Mouse (Mus musculus) intestine, embryonic 16.5 days (tissue): ENCODE measurements around the gene Cfdp1. TPM values are rescaled to one million over a fixed set of nuclear protein-coding genes. Genes with fewer than 3 reads are reported as not detected.

Experiments
- ATAC-seq: fragments of 200-750 bp; cut with Nextera tagmentation; 2 replicates; pipeline ENCODE4 v1.8.0; 2017; ENCODE audit warnings: moderate TSS enrichment, moderate library complexity
- H3K27ac ChIP-seq: fragments of 300-500 bp; sonication (generic); 2 replicates; pipeline ENCODE4 v1.5.1; 2014; ENCODE audit warnings: mild to moderate bottlenecking, low read length
- H3K27me3 ChIP-seq: fragments of 300-500 bp; sonication (generic); replicated peaks from 2 replicates; pipeline ENCODE4 v1.6.1; 2014; ENCODE audit warnings: low read length, control low read depth, mixed read lengths; ENCODE audit not compliant: control insufficient read depth, insufficient read depth
- H3K36me3 ChIP-seq: fragments of 300-500 bp; sonication (generic); 2 replicates; pipeline ENCODE4 v1.6.1; 2014; ENCODE audit warnings: low read length, control low read depth; ENCODE audit not compliant: control insufficient read depth, insufficient read depth
- H3K4me1 ChIP-seq: fragments of 300-500 bp; sonication (generic); 2 replicates; pipeline ENCODE4 v1.6.1; 2014; ENCODE audit warnings: low read length, control low read depth, mixed read lengths; ENCODE audit not compliant: control insufficient read depth, insufficient read depth
- H3K4me2 ChIP-seq: fragments of 300-500 bp; sonication (generic); 2 replicates; pipeline ENCODE4 v1.6.1; 2014; ENCODE audit warnings: low read depth, low read length, control low read depth
- H3K4me3 ChIP-seq: fragments of 300-500 bp; sonication (generic); 2 replicates; pipeline ENCODE4 v1.5.1; 2014; ENCODE audit warnings: mild to moderate bottlenecking, low read length
- H3K9ac ChIP-seq: fragments of 300-500 bp; sonication (generic); 2 replicates; pipeline ENCODE4 v1.6.1; 2014; ENCODE audit warnings: low read depth, low read length
- H3K9me3 ChIP-seq: fragments of 300-500 bp; sonication (generic); 2 replicates; pipeline ENCODE4 v1.6.1; 2016; ENCODE audit warnings: low read length, control low read depth; ENCODE audit not compliant: control insufficient read depth
- WGBS: fragments of 180-500 bp; shearing (Covaris S2); extraction: QIAGEN DNeasy Blood & Tissue Kit; methylation state at CpG from one replicate; pipeline ENCODE4 v1.1.7; 2014; 5-methylcytosine and 5-hydroxymethylcytosine counted together
- polyA plus RNA-seq: library from polyadenylated mRNA; unstranded; fragments of >200 nt; fragmentation: Nextera tagmentation; extraction: Ambion mirVana; gene quantifications from 2 replicates; pipeline ENCODE4 v1.2.1, GENCODE M21; 2015

The Cfdp1 gene
- polyA plus RNA-seq, 1 experiment from 2014 or later: 179 TPM

DNA sequence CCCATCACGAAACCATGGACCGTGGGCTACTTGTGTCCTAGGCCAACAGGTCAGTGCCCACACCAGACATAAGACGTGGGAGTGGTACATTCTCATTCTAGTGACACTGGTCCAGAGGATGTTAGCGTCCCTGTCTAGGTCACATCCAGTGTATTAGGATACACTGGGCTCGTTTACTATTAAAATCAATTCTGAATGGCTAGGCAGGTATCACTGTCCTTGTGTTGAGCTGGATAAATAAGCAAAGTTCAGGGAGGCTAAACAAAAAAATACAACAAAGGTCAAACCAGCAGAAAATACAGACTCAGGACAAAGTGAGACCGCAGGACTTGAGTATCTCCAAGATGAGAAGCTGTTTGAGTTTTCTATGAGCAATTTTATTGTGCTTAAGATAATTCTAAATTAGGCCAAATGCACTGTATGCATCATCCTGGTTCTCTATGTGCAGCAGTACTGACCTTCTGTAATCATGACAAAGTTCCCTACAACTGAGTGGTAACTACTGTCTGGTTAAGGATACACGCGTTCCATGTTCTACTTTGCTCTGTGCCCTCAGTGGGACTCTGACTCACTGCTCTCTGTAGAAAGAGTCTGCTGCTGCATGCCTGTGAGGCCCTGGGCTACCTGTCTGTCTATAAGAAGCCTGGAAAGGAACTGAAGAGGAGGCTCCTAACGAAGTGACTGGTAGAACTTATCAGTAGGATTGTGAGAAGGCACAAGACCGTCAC, 73.2 kb downstream of the Cfdp1 start:
- H3K9me3 ChIP-seq: no peaks in the 10 kb centered on the region
- no peak for ATAC-seq
- no peak overlapping the region for H3K9ac ChIP-seq
- no peak overlapping the region for H3K4me3 ChIP-seq
- H3K4me2 ChIP-seq: no peak overlapping the region
- H3K27ac ChIP-seq: no peak overlapping the region
- H3K4me1 ChIP-seq: no peaks in the 10 kb centered on the region
- peaks cover 2% of the 10 kb centered on the region; the same call in 1 of the 2 replicates for H3K36me3 ChIP-seq
- 91% methylated on average over 10 of the region's 10 CpGs for WGBS
- no peaks in the 10 kb centered on the region for H3K27me3 ChIP-seq

GRCm38 (mm10) chr8:111779690-111780089, 74.4 kb downstream of the Cfdp1 start:
- WGBS: 75% methylated on average over 7 of the region's 7 CpGs
- Histone ChIP-seq H3K36me3 (peaks cover 5% of the 10 kb centered on the region), H3K4me2 (no peak overlapping the region), H3K27me3 (no peaks in the 10 kb centered on the region), H3K9me3 (no peaks in the 10 kb centered on the region), H3K9ac (no peak overlapping the region), H3K27ac (no peak overlapping the region), H3K4me1 (no peaks in the 10 kb centered on the region), H3K4me3 (no peak overlapping the region)
- ATAC-seq: no peak

- no peak for ATAC-seq
- WGBS: 79% methylated on average over 7 of the region's 7 CpGs
- H3K4me1 ChIP-seq: no peaks in the 10 kb centered on the region
Observed at GRCm38 (mm10) chr8:111778801-111779200, 75.3 kb downstream of the Cfdp1 start.

DNA sequence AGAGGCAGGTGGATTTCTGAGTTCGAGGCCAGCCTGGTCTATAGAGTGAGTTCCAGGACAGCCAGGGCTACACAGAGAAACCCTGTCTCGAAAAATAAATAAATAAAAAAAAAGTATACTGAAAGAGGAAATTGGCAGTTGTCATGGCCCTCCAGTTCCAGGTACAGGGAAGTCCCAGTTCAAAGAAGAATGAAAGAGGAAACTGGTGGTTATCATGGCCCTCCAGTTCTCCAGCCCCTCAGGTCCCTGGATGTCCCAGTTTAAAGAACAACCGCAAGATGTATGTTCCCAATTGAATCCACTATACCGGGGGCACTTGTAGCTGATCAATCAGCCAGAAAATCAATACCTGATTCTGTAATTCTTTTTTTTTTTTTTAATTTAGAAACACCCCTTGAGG, 77.6 kb downstream of the Cfdp1 start:
- Histone ChIP-seq H3K4me3 (no peak overlapping the region), H3K4me2 (no peak overlapping the region), H3K36me3 (peaks cover 12% of the 10 kb centered on the region), H3K27ac (no peak overlapping the region), H3K9me3 (no peaks in the 10 kb centered on the region), H3K9ac (no peak overlapping the region), H3K4me1 (peaks cover 2% of the 10 kb centered on the region; the same call in 1 of the 2 replicates), H3K27me3 (no peaks in the 10 kb centered on the region)
- no peak for ATAC-seq
- 93% methylated on average over 4 of the region's 4 CpGs for WGBS

More at GRCm38 (mm10) chr8:111778801-111779200, 75.3 kb downstream of the Cfdp1 start:
- H3K36me3 ChIP-seq: peaks cover 9% of the 10 kb centered on the region
- H3K4me2 ChIP-seq: no peak overlapping the region
- no peaks in the 10 kb centered on the region for H3K27me3 ChIP-seq
- H3K4me3 ChIP-seq: no peak overlapping the region
- no peak overlapping the region for H3K27ac ChIP-seq
- H3K9me3 ChIP-seq: no peaks in the 10 kb centered on the region
- H3K9ac ChIP-seq: no peak overlapping the region

DNA sequence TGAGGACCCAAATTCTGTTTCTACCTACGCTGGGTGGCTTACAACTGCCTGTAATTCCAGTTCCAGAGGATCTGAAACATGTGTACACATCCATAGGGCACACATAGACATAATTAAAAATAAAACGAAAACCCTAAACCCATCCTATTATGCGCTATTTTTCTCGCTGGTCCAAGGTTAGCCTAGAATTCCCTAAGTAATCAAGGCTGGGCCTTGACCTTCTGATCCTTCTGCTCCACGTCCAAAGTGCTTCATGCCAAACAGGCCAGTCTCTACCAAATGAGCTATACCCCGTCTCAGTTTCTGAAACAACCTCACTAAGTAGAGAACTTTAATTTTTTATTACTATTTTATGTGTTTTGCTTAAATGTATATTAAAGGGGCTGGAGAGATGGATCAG, 78.3 kb downstream of the Cfdp1 start:
- H3K4me1 ChIP-seq: peaks cover 4% of the 10 kb centered on the region; the same call in 1 of the 2 replicates
- peaks cover 12% of the 10 kb centered on the region for H3K36me3 ChIP-seq
- no peaks in the 10 kb centered on the region for H3K9me3 ChIP-seq
- no peak overlapping the region for H3K27ac ChIP-seq
- ATAC-seq: no peak
- H3K27me3 ChIP-seq: no peaks in the 10 kb centered on the region
- 93% methylated on average over 6 of the region's 6 CpGs for WGBS
- H3K4me3 ChIP-seq: no peak overlapping the region
- no peak overlapping the region for H3K9ac ChIP-seq
- no peak overlapping the region for H3K4me2 ChIP-seq

DNA sequence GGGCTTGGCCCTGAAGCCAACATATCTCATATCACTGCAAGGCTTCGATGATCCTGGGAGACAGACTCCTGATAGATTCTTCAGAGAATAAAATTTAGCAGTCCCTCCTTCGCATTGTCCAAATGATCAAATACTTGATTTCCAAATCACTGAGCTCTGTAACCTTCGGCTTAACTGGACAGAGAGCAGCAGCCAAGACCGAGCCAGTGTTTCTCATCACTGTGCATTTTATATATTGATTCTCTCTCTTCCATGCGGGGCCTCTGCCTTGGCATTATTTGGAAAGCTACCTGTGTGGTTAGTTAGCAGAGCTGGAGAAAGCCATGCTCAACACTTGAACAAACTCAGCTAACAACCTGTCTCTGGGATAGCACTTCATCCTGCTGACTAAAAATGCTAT, 80.6 kb downstream of the Cfdp1 start:
- H3K4me2 ChIP-seq: no peak overlapping the region
- 96% methylated on average over 5 of the region's 5 CpGs for WGBS
- H3K27me3 ChIP-seq: no peaks in the 10 kb centered on the region
- ATAC-seq: no peak
- H3K9ac ChIP-seq: no peak overlapping the region
- H3K36me3 ChIP-seq: peaks cover 10% of the 10 kb centered on the region; the same call in 1 of the 2 replicates
- peaks cover 10% of the 10 kb centered on the region for H3K4me1 ChIP-seq
- no peak overlapping the region for H3K27ac ChIP-seq
- no peaks in the 10 kb centered on the region for H3K9me3 ChIP-seq
- H3K4me3 ChIP-seq: no peak overlapping the region

GRCm38 (mm10) chr8:111773057-111773456, 81.0 kb downstream of the Cfdp1 start:
- no peak for ATAC-seq
- Histone ChIP-seq H3K9me3 (no peaks in the 10 kb centered on the region), H3K4me1 (peaks cover 10% of the 10 kb centered on the region), H3K27ac (no peak overlapping the region), H3K9ac (no peak overlapping the region), H3K36me3 (peaks cover 10% of the 10 kb centered on the region; the same call in 1 of the 2 replicates), H3K4me2 (no peak overlapping the region), H3K27me3 (no peaks in the 10 kb centered on the region), H3K4me3 (no peak overlapping the region)
- 86% methylated on average over 7 of the region's 7 CpGs for WGBS

GRCm38 (mm10) chr8:111772083-111772482, 82.0 kb downstream of the Cfdp1 start:
- 82% methylated on average over 9 of the region's 9 CpGs for WGBS
- H3K4me3 ChIP-seq: no peak overlapping the region
- no peak for ATAC-seq
- peaks cover 15% of the 10 kb centered on the region; the same call in 1 of the 2 replicates for H3K36me3 ChIP-seq
- no peak overlapping the region for H3K9ac ChIP-seq
- H3K27ac ChIP-seq: no peak overlapping the region
- H3K9me3 ChIP-seq: no peaks in the 10 kb centered on the region
- no peak overlapping the region for H3K4me2 ChIP-seq
- H3K4me1 ChIP-seq: peaks cover 10% of the 10 kb centered on the region
- no peaks in the 10 kb centered on the region for H3K27me3 ChIP-seq

DNA sequence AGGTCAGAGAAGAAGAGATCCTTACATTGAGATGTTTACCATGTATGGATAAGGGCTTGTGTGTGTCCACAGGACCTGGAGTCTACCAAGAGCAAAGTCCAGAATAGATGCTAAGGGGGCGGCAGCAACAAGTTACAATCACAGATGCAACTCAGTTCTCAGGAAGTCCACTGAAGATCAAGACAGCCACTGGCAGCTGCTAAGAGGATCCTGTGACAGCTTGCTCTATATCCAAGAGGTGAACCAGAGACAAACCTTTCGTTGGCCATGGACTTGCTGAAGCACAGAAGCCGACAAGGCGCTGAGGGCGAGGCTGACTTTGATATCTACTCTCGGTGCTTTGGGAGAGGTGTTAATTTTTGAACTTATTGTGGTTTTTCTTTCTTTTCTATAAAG, 82.5 kb downstream of the Cfdp1 start:
- Histone ChIP-seq H3K4me1 (peaks cover 10% of the 10 kb centered on the region), H3K4me3 (no peak overlapping the region), H3K4me2 (no peak overlapping the region), H3K9me3 (no peaks in the 10 kb centered on the region), H3K27me3 (no peaks in the 10 kb centered on the region), H3K36me3 (peaks cover 15% of the 10 kb centered on the region; the same call in 1 of the 2 replicates), H3K9ac (no peak overlapping the region), H3K27ac (no peak overlapping the region)
- 91% methylated on average over 6 of the region's 6 CpGs for WGBS
- ATAC-seq: no peak
